Mouse (Mus musculus) heart, postnatal 0 days (tissue): ENCODE measurements around the gene Ghsr.

Experiments used
- CTCF ChIP-seq: IDR thresholded peaks from 2 replicates; pipeline ENCODE4 v1.5.1; 2016; ENCODE audit warnings: antibody characterized with exemption, control low read depth, low read depth
- EP300 ChIP-seq: IDR thresholded peaks from 2 replicates; pipeline ENCODE4 v1.6.1; 2016; ENCODE audit warnings: antibody characterized with exemption, low read depth

GRCm38 (mm10) chr3:27370125-27370524, 1.0 kb upstream of the Ghsr start:
- TF ChIP-seq CTCF = no peak
- no peak for TF ChIP-seq EP300
